ENCODE assay signal across 8 mouse cellular contexts in the genomic region with DNA sequence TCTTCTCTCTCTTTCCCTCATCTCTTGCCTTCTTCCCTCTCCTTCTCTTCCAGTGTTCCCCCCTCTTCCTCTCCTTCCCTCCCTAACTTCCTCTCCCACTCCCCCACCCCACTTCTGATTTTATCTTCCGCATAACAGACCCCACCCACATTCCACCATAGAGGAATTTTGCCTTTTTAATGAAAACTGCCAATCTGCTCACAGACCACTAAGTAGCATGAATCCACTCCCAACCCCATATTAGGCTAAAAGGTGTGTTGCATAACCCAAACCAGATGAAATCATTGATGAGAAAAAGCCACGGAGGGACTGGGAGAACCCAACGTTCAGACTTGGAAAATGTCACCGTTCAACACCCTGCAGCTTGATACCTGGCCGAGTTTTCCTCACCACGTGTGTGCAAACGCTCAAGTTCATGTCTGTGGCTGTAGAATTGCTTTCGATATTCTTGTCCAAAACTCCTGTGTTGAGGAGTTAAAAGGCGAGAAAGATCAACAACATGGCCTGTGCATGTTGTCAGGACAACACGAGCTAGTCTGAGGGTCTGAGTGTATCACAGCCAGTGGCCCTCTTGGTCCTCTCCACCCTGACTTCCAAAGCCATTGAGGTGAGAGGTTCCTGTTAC. TPM values are rescaled to one million over a fixed set of nuclear protein-coding genes. Genes with fewer than 3 reads are reported as not detected.
A peak's percentile ranks its signal among the peaks of the same experiment; 100 is the strongest.
DNase-seq lines count a peak whose midpoint lies in the region; ATAC-seq and TF ChIP-seq lines count a peak whose summit lies in the region.
"Had no signal": no experiment of that assay in that cellular context is flagged by ENCODE, and none has a peak within 500 bp of the region (broad histone marks: within the 10 kb centered on the region; RNA-seq: fewer than 3 reads in every experiment).

No protein-coding gene starts in this region.

- peaks cover 39% of the 10 kb centered on the region for H3K4me1 ChIP-seq in kidney, adult 2 months (ENCODE audit: control insufficient read depth, insufficient read depth, low read length)
- H3K4me1 ChIP-seq in ES-E14 (ENCODE audit: control insufficient read depth in 2 of 2, insufficient read depth in 2 of 2, low read length in 2 of 2, poor library complexity in 1 of 2) = peaks cover 18 to 20% of the 10 kb centered on the region in 2 experiments
- H3K4me1 ChIP-seq in embryonic facial prominence, embryonic 11.5 days (ENCODE audit: control insufficient read depth, insufficient read depth, low read length) = peaks cover 13% of the 10 kb centered on the region
- H3K4me1 ChIP-seq in limb, embryonic 13.5 days = peaks cover 94% of the 10 kb centered on the region
- H3K4me1 ChIP-seq in midbrain, embryonic 13.5 days (replicated peaks) = peaks cover 31% of the 10 kb centered on the region

- ATAC-seq in embryonic facial prominence, embryonic 11.5 days (replicated peaks; ENCODE audit: insufficient number of reproducible peaks, low FRiP score, low TSS enrichment, low read depth) = no peak
- ATAC-seq in limb, embryonic 13.5 days (ENCODE audit: low FRiP score, low read depth) = peak; percentile 13; the same call in 1 of the 2 replicates
- ATAC-seq in midbrain, embryonic 13.5 days = no peak
- ATAC-seq: hindbrain, embryonic 16.5 days had no signal

- H3K36me3 ChIP-seq in kidney, adult 2 months (ENCODE audit: control insufficient read depth, insufficient read depth, low read length) = no peaks in the 10 kb centered on the region
- no peaks in the 10 kb centered on the region for H3K36me3 ChIP-seq in ES-E14 (ENCODE audit: control insufficient read depth, insufficient read depth, low read length, poor library complexity, severe bottlenecking)
- no peaks in the 10 kb centered on the region for H3K36me3 ChIP-seq in embryonic facial prominence, embryonic 11.5 days (replicated peaks; ENCODE audit: control insufficient read depth, insufficient read depth, low read depth, low read length)
- H3K36me3 ChIP-seq in limb, embryonic 13.5 days = peaks cover 27% of the 10 kb centered on the region
- H3K36me3 ChIP-seq in midbrain, embryonic 13.5 days = peaks cover 4% of the 10 kb centered on the region; the same call in 1 of the 2 replicates

- WGBS in kidney, adult 2 months = 53% methylated on average over 10 of the region's 10 CpGs
- WGBS in embryonic facial prominence, embryonic 11.5 days = 67% methylated on average over 10 of the region's 10 CpGs
- WGBS in limb, embryonic 13.5 days = 42% methylated on average over 10 of the region's 10 CpGs
- 94% methylated on average over 10 of the region's 10 CpGs for WGBS in midbrain, embryonic 13.5 days

- H3K9me3 ChIP-seq in ES-E14 (ENCODE audit: control insufficient read depth, insufficient read depth, low read depth, low read length) = no peaks in the 10 kb centered on the region
- no peaks in the 10 kb centered on the region for H3K9me3 ChIP-seq in embryonic facial prominence, embryonic 11.5 days (replicated peaks; ENCODE audit: control insufficient read depth, low read length)
- H3K9me3 ChIP-seq in limb, embryonic 13.5 days = no peaks in the 10 kb centered on the region
- no peaks in the 10 kb centered on the region for H3K9me3 ChIP-seq in midbrain, embryonic 13.5 days

- no peak for TF ChIP-seq POLR2A in kidney, adult 2 months (IDR thresholded peaks at IDR 0.05; ENCODE audit: low read depth, low read length)

- H3K27me3 ChIP-seq in kidney, adult 2 months (replicated peaks; ENCODE audit: control insufficient read depth, insufficient read depth, low read length) = no peaks in the 10 kb centered on the region
- H3K27me3 ChIP-seq in embryonic facial prominence, embryonic 11.5 days (ENCODE audit: control insufficient read depth, insufficient read depth, low read length) = no peaks in the 10 kb centered on the region
- H3K27me3 ChIP-seq in limb, embryonic 13.5 days = no peaks in the 10 kb centered on the region
- no peaks in the 10 kb centered on the region for H3K27me3 ChIP-seq in midbrain, embryonic 13.5 days

- H3K4me2 ChIP-seq in embryonic facial prominence, embryonic 11.5 days (ENCODE audit: low read depth, low read length) = no peak overlapping the region
- H3K4me2 ChIP-seq in limb, embryonic 13.5 days (replicated peaks) = peak overlapping the region; percentile 45
- no peak overlapping the region for H3K4me2 ChIP-seq in midbrain, embryonic 13.5 days (replicated peaks)

- H3K4me3 ChIP-seq in kidney, adult 2 months (ENCODE audit: insufficient read depth, low read depth, low read length) = no peak overlapping the region
- H3K4me3 ChIP-seq in ES-E14 (ENCODE audit: insufficient read depth in 1 of 2, low read depth in 1 of 2, low read length in 2 of 2, poor library complexity in 1 of 2, severe bottlenecking in 1 of 2) = no peak overlapping the region; a peak in 2 of 4 replicates
- no peak overlapping the region for H3K4me3 ChIP-seq in embryonic facial prominence, embryonic 11.5 days (ENCODE audit: low read depth, low read length)
- H3K4me3 ChIP-seq in limb, embryonic 13.5 days = 0 out of 2 replicates have a peak overlapping the region, but pooled peaks have one; percentile 4
- H3K4me3 ChIP-seq in midbrain, embryonic 13.5 days (replicated peaks) = no peak overlapping the region

- peak overlapping the region; percentile 34; the same call in 1 of the 2 replicates for H3K27ac ChIP-seq in kidney, adult 2 months (ENCODE audit: insufficient read depth, low read depth, low read length)
- peak overlapping the region; percentile 72; the same call in 1 of the 2 replicates for H3K27ac ChIP-seq in ES-E14 (ENCODE audit: insufficient read depth, low read depth, low read length, poor library complexity, severe bottlenecking)
- H3K27ac ChIP-seq in embryonic facial prominence, embryonic 11.5 days (replicated peaks; ENCODE audit: low read depth, low read length) = peak overlapping the region; percentile 72
- H3K27ac ChIP-seq in limb, embryonic 13.5 days = peak overlapping the region; percentile 93
- H3K27ac ChIP-seq in midbrain, embryonic 13.5 days = no peak overlapping the region

- no peak for TF ChIP-seq CTCF in kidney, adult 2 months (conservative IDR thresholded peaks at IDR 0.05; ENCODE audit: insufficient read depth, insufficient read length, low read depth, low read length)

- H3K9ac ChIP-seq in ES-E14 (ENCODE audit: insufficient read depth, low read depth, low read length, poor library complexity, severe bottlenecking) = no peak overlapping the region
- H3K9ac ChIP-seq in embryonic facial prominence, embryonic 11.5 days (replicated peaks; ENCODE audit: low read length) = no peak overlapping the region
- 0 out of 2 replicates have a peak overlapping the region, but pooled peaks have one; percentile 15 for H3K9ac ChIP-seq in limb, embryonic 13.5 days
- no peak overlapping the region for H3K9ac ChIP-seq in midbrain, embryonic 13.5 days (replicated peaks)

- no peak for DNase-seq in kidney, adult 2 months
- DNase-seq in kidney, postnatal 14 days = no peak
- no peak for DNase-seq in ES-E14 (ENCODE audit: low read depth, low spot score)
- DNase-seq in embryonic facial prominence, embryonic 11.5 days (ENCODE audit: low spot score) = peak; percentile 58
- no peak for DNase-seq in c-Kit-positive CD71-positive TER-119-positive erythroid progenitor cells, embryonic 14.5 days (ENCODE audit: low spot score)

- in situ Hi-C loops in ES-E14 (cut with MboI; ENCODE audit: low sequenced_read_pairs in 2 of 2, unreplicated experiment in 2 of 2) = no loop called here

TF ChIP-seq in ES-E14, 5 proteins besides CTCF, POLR2A, EP300 and RAD21:
- TF ChIP-seq CHD2 (IDR thresholded peaks at IDR 0.05; ENCODE audit: low read depth, low read length) = no peak
- no peak for TF ChIP-seq ZC3H11A (IDR thresholded peaks at IDR 0.05; ENCODE audit: borderline replicate concordance, low read depth, low read length)
- no peak for TF ChIP-seq MAFK (IDR thresholded peaks at IDR 0.05; ENCODE audit: insufficient read depth, low read depth, low read length)
- TF ChIP-seq HCFC1 (IDR thresholded peaks at IDR 0.05; ENCODE audit: borderline replicate concordance, insufficient read depth, low read length) = no peak
- TF ChIP-seq ZNF384 (IDR thresholded peaks at IDR 0.05; ENCODE audit: low read depth, low read length) = no peak

RNA-seq across cellular contexts. Expression of a gene that starts 13.0 kb away (rescaled TPM):
- 50.0 and 53.9 TPM in 2 replicates for polyA plus RNA-seq in kidney, adult 2 months (2012; rRNA removed)
- total RNA-seq in ES-E14 (2012; rRNA removed) = 33.4 and 35.4 TPM in 2 replicates
- 74.3 and 76.0 TPM in 2 replicates for polyA plus RNA-seq in embryonic facial prominence, embryonic 11.5 days (2014; fragmentation: Nextera tagmentation; extraction: Ambion mirVana)
- 127 TPM in 2 replicates for polyA plus RNA-seq in limb, embryonic 13.5 days (2015; fragmentation: Nextera tagmentation; extraction: Ambion mirVana)
- 17.2 and 17.6 TPM in 2 replicates for polyA plus RNA-seq in midbrain, embryonic 13.5 days (2015; fragmentation: Nextera tagmentation; extraction: Ambion mirVana)
